Mouse (Mus musculus) embryonic facial prominence, embryonic 11.5 days (tissue): ENCODE measurements around the gene Gm11563. TPM values are rescaled to one million over a fixed set of nuclear protein-coding genes. Genes with fewer than 3 reads are reported as not detected.
"Not testable (repeated sequence)": the region's sequence is repeated elsewhere in the genome, so short reads cannot be mapped to it uniquely, and the experiment has no call there.

Source experiments
- ATAC-seq: fragments of 200-750 bp; cut with Nextera tagmentation; replicated peaks from 2 replicates; pipeline ENCODE4 v1.8.0; 2017; ENCODE audit warnings: low read depth; ENCODE audit not compliant: insufficient number of reproducible peaks, low FRiP score, low TSS enrichment
- DNase-seq: peaks from one replicate; pipeline ENCODE4 v3.0.0-alpha.2; 2015; ENCODE audit warnings: low spot score
- H3K27ac ChIP-seq: fragments of 300-500 bp; sonication (generic); replicated peaks from 2 replicates; pipeline ENCODE4 v1.5.1; 2014; ENCODE audit warnings: mild to moderate bottlenecking, low read depth, low read length, control low read depth
- H3K27me3 ChIP-seq: fragments of 300-500 bp; sonication (generic); 2 replicates; pipeline ENCODE4 v1.6.1; 2014; ENCODE audit warnings: mild to moderate bottlenecking, low read length, moderate library complexity, mixed read lengths; ENCODE audit not compliant: control insufficient read depth, insufficient read depth
- H3K36me3 ChIP-seq: fragments of 300-500 bp; sonication (generic); replicated peaks from 2 replicates; pipeline ENCODE4 v1.6.1; 2014; ENCODE audit warnings: low read depth, mild to moderate bottlenecking, low read length, moderate library complexity, mixed read lengths; ENCODE audit not compliant: control insufficient read depth, insufficient read depth
- H3K4me1 ChIP-seq: fragments of 300-500 bp; sonication (generic); 2 replicates; pipeline ENCODE4 v1.6.1; 2014; ENCODE audit warnings: low read length, mixed read lengths; ENCODE audit not compliant: control insufficient read depth, insufficient read depth
- H3K4me2 ChIP-seq: fragments of 300-500 bp; sonication (generic); 2 replicates; pipeline ENCODE4 v1.6.1; 2014; ENCODE audit warnings: low read depth, mild to moderate bottlenecking, control low read depth, low read length, moderate library complexity
- H3K4me3 ChIP-seq: fragments of 300-500 bp; sonication (generic); 2 replicates; pipeline ENCODE4 v1.5.1; 2014; ENCODE audit warnings: low read depth, low read length, control low read depth
- H3K9ac ChIP-seq: fragments of 300-500 bp; sonication (generic); replicated peaks from 2 replicates; pipeline ENCODE4 v1.6.1; 2014; ENCODE audit warnings: mild to moderate bottlenecking, control low read depth, low read length
- H3K9me3 ChIP-seq: fragments of 300-500 bp; sonication (generic); replicated peaks from 2 replicates; pipeline ENCODE4 v1.6.1; 2016; ENCODE audit warnings: mild to moderate bottlenecking, low read length, inconsistent platforms, mixed read lengths; ENCODE audit not compliant: control insufficient read depth
- WGBS: fragments of 180-500 bp; shearing (Covaris S2); extraction: QIAGEN DNeasy Blood & Tissue Kit; methylation state at CpG from one replicate; pipeline ENCODE4 v1.1.7; 2014; 5-methylcytosine and 5-hydroxymethylcytosine counted together
- polyA plus RNA-seq: library from polyadenylated mRNA; unstranded; fragments of >200 nt; fragmentation: Nextera tagmentation; extraction: Ambion mirVana; gene quantifications from 2 replicates; pipeline ENCODE4 v1.2.1, GENCODE M21; 2014

Gm11563 gene
- polyA plus RNA-seq, 1 experiment from 2014 or later: not detected

GRCm38 (mm10) chr11:99650136-99650535 is 8.6 kb downstream of the Gm11563 start, which contains the start of gene Gm11555:
TSS of gene Gm11555 (minus strand) at chr11:99650236.
- Histone ChIP-seq H3K9ac (no peak within 1 kb of the TSS), H3K4me1 (no peaks in the 10 kb centered on the region), H3K9me3 (no peaks in the 10 kb centered on the region), H3K4me2 (no peak within 1 kb of the TSS), H3K4me3 (no peak within 1 kb of the TSS), H3K27me3 (no peaks in the 10 kb centered on the region), H3K36me3 (no peaks in the 10 kb centered on the region), H3K27ac (no peak within 1 kb of the TSS)
- ATAC-seq (no peak), DNase-seq (no peak)
- 88% methylated on average over 2 of the region's 2 CpGs for WGBS

DNA sequence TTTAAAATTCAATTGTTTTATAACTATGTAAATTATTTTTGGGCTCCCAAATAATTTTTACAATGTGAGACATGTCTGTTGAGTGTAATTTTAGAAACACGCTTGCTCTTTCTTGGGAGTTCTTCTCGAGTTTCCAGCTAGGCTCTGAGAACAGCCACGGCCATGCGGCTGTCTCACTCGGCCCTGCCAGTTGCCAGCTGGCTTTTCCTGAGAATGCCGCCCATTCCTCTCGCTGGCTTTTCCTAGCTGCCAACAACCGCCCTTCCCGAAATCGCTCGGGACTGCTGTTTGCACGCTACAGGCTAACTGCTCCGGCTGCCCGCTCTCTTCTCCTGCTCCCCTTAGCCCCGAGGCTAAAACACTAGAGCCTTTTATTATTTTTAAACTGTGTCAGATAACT is 12.3 kb downstream of the Gm11563 start:
- Histone ChIP-seq H3K4me3 (no peak overlapping the region), H3K36me3 (no peaks in the 10 kb centered on the region), H3K27me3 (no peaks in the 10 kb centered on the region), H3K4me2 (no peak overlapping the region), H3K4me1 (no peaks in the 10 kb centered on the region), H3K27ac (no peak overlapping the region), H3K9ac (no peak overlapping the region), H3K9me3 (no peaks in the 10 kb centered on the region)
- ATAC-seq (no peak), DNase-seq (no peak)
- WGBS: 82% methylated on average over 15 of the region's 15 CpGs

DNA sequence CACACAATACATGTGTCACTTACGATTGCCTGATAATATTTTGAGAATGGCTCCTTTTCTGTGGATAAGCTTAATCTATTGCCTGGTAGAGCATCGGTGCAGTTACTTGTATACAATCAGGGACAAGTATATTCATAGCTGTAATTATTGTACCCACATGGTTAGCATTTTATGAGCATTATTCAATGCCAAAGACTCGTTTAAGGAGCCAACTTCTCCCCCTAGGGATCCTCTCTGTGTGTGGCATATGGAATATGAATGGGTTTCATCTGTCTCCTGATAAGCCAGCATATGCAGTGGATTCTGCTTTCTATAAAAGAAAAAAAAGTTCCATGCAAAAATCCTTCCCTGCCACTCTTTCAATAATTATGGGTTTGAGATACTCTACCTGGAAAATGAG is 14.4 kb downstream of the Gm11563 start:
- Histone ChIP-seq H3K27ac (no peak overlapping the region), H3K36me3 (no peaks in the 10 kb centered on the region), H3K4me3 (no peak overlapping the region), H3K9ac (no peak overlapping the region), H3K4me1 (no peaks in the 10 kb centered on the region), H3K27me3 (no peaks in the 10 kb centered on the region), H3K4me2 (no peak overlapping the region), H3K9me3 (no peaks in the 10 kb centered on the region)
- WGBS: 78% methylated on average over 3 of the region's 3 CpGs
- DNase-seq (no peak), ATAC-seq (no peak)

DNA sequence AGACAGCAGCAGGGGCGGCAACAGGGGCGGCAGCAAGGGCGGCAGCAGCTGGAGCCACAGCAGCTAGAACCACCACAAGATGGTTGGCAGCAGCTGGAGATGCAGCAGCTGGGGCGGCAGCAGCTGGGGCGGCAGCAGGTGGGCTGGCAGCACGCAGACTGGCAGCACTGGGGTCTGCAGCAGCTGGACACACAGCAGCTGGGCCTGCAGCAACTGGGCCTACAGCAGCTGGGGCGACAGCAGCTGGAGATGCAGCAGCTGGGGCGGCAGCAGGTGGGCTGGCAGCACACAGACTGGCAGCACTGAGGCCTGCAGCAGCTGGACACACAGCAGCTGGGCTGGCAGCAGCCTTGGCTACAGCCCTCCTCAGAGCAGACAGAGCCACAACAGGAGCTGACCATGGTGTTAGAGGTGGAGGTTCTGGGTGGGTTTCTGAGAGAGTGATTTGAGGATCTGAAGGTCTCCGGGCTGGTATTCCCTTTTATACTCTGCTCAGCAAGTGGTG is 15.1 kb downstream of the Gm11563 start, which contains the start of gene Krtap4-7:
Gene Krtap4-7, minus strand, starts transcription at position 455 of the 505 bp plus-strand sequence.
- ATAC-seq, H3K27me3 ChIP-seq, DNase-seq, H3K27ac ChIP-seq, H3K4me2 ChIP-seq, H3K36me3 ChIP-seq, H3K9ac ChIP-seq, H3K9me3 ChIP-seq, H3K4me1 ChIP-seq, H3K4me3 ChIP-seq: not testable (repeated sequence)
- WGBS: 88% methylated on average over 9 of the region's 9 CpGs

DNA sequence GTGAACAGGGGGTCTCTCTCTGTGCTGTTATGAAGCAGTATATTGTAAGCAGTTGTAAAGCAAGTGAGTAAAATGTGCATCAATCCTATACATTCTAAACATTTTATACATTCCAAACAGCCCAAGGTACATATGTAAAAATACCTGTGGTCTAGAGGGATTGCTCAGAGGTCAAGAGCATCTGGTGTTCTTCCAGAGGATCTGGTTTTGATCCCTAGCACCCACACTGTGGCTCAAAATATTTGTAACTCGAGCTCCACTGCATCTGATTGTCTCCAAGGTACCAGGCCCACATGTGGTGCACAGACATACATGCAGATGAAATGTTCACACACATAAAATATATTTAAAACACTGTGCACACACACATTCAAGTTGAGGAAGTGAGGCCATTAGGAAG is 17.8 kb downstream of the Gm11563 start:
- H3K27me3 ChIP-seq: no peaks in the 10 kb centered on the region
- 20% methylated on average over 1 of the region's 1 CpGs for WGBS
- no peak for ATAC-seq
- H3K4me2 ChIP-seq: no peak overlapping the region
- H3K4me1 ChIP-seq: no peaks in the 10 kb centered on the region
- no peak overlapping the region for H3K9ac ChIP-seq
- H3K9me3 ChIP-seq: no peaks in the 10 kb centered on the region
- DNase-seq: peak; percentile 32
- H3K27ac ChIP-seq: no peak overlapping the region
- H3K4me3 ChIP-seq: no peak overlapping the region
- no peaks in the 10 kb centered on the region for H3K36me3 ChIP-seq

DNA sequence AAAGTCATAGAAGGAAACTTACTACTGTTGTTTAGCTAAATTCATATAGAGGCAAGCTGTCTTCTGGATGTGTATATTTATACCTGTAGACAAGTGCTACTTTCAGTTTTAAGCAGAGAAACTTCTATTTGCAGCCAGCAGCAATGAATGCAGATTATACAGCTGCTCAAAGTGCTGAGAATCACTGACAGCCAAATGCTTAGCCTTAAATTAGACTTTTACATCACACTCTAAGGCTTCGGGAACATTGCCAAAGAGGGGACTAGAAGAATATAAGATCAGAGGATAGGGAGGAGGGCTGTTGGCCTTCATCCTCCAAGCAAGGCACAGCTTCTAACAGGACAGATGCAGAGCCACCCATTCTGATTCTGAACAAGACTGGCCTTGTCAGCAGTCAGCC is 21.7 kb downstream of the Gm11563 start:
- no peak for ATAC-seq
- H3K9ac ChIP-seq: no peak overlapping the region

GRCm38 (mm10) chr11:99634653-99635134 is 24.1 kb downstream of the Gm11563 start, which contains the start of gene Krtap4-2:
TSS of gene Krtap4-2 (minus strand) at chr11:99635084.
- Histone ChIP-seq H3K36me3 (no peaks in the 10 kb centered on the region), H3K9me3 (no peaks in the 10 kb centered on the region), H3K27me3 (no peaks in the 10 kb centered on the region), H3K4me2 (no peak within 1 kb of the TSS), H3K9ac (no peak within 1 kb of the TSS), H3K4me1 (no peaks in the 10 kb centered on the region), H3K4me3 (no peak within 1 kb of the TSS), H3K27ac (no peak within 1 kb of the TSS)
- 38% methylated on average over 8 of the region's 8 CpGs for WGBS
- no peak for DNase-seq
- ATAC-seq: no peak

More for the DNA sequence above, 21.7 kb downstream of the Gm11563 start:
- no peak for DNase-seq
- Histone ChIP-seq H3K4me2 (no peak overlapping the region), H3K27me3 (no peaks in the 10 kb centered on the region), H3K4me1 (no peaks in the 10 kb centered on the region), H3K9me3 (no peaks in the 10 kb centered on the region), H3K4me3 (no peak overlapping the region), H3K27ac (no peak overlapping the region), H3K36me3 (no peaks in the 10 kb centered on the region)
- 80% methylated on average over 1 of the region's 1 CpGs for WGBS

- no peaks in the 10 kb centered on the region for H3K9me3 ChIP-seq
- H3K4me2 ChIP-seq: no peak overlapping the region
- H3K4me3 ChIP-seq: no peak overlapping the region
- DNase-seq (no peak), ATAC-seq (no peak)
- WGBS: 60% methylated on average over 2 of the region's 2 CpGs
- no peaks in the 10 kb centered on the region for H3K36me3 ChIP-seq
- H3K27ac ChIP-seq: no peak overlapping the region
- no peaks in the 10 kb centered on the region for H3K4me1 ChIP-seq
- no peak overlapping the region for H3K9ac ChIP-seq
- H3K27me3 ChIP-seq: no peaks in the 10 kb centered on the region
Measured at GRCm38 (mm10) chr11:99633293-99633692, 25.5 kb downstream of the Gm11563 start.
